Mouse (Mus musculus): ENCODE measurements at regions not wholly inside any gene's neighbourhood (a gene's known extent, or its start where the extent isn't known, plus 50 kb on each side); places are given as distances from the start of the nearest gene placed in this dataset.

GRCm38 (mm10) chr7:63020042-63020441 is 192.3 kb downstream of the Chrna7 start:
- Histone ChIP-seq H3K9ac (no peak overlapping the region), H3K36me3 (no peaks in the 10 kb centered on the region), H3K4me2 (no peak overlapping the region), H3K27me3 (no peaks in the 10 kb centered on the region), H3K4me3 (replicated peaks) (no peak overlapping the region), H3K27ac (no peak overlapping the region), H3K9me3 (replicated peaks) (no peaks in the 10 kb centered on the region), H3K4me1 (no peaks in the 10 kb centered on the region)
- WGBS, result 46% methylated on average over 2 of the region's 2 CpGs
- ATAC-seq (replicated peaks; ENCODE audit: low FRiP score), result no peak

- Histone ChIP-seq H3K4me2 (no peak overlapping the region), H3K9ac (no peak overlapping the region), H3K36me3 (no peaks in the 10 kb centered on the region), H3K4me3 (replicated peaks) (no peak overlapping the region), H3K9me3 (replicated peaks) (no peaks in the 10 kb centered on the region), H3K27me3 (no peaks in the 10 kb centered on the region), H3K4me1 (no peaks in the 10 kb centered on the region), H3K27ac (no peak overlapping the region)
- ATAC-seq (replicated peaks; ENCODE audit: low FRiP score), result no peak
- WGBS, result 66% methylated on average over 2 of the region's 2 CpGs
Measured at GRCm38 (mm10) chr7:63018859-63019575, 193.4 kb downstream of the Chrna7 start.

GRCm38 (mm10) chr7:62981109-62981508 is 157.6 kb upstream of the A26c2 start:
- H3K27me3 ChIP-seq, result no peaks in the 10 kb centered on the region
- H3K36me3 ChIP-seq, result no peaks in the 10 kb centered on the region
- no peaks in the 10 kb centered on the region for H3K9me3 ChIP-seq (replicated peaks)
- ATAC-seq (replicated peaks; ENCODE audit: low FRiP score), result 0 out of 2 replicates have a peak, but pooled peaks have one; percentile 64
- 8% methylated on average over 7 of the region's 7 CpGs for whole genome bisulfite sequencing
- H3K9ac ChIP-seq, result no peak overlapping the region
- H3K4me1 ChIP-seq, result no peaks in the 10 kb centered on the region
- H3K4me3 ChIP-seq (replicated peaks), result no peak overlapping the region
- peak overlapping the region; percentile 19; the same call in 1 of the 2 replicates for H3K4me2 ChIP-seq
- H3K27ac ChIP-seq, result no peak overlapping the region

All from kidney, embryonic 15.5 days (tissue).